Mouse (Mus musculus): ENCODE measurements around the gene Mvd. TPM values are rescaled to one million over a fixed set of nuclear protein-coding genes. Genes with fewer than 3 reads are reported as not detected.

Mvd gene
- total and polyA plus RNA-seq, 2 experiments from 2014 or later, result 5.3 to 11.4 TPM

DNA sequence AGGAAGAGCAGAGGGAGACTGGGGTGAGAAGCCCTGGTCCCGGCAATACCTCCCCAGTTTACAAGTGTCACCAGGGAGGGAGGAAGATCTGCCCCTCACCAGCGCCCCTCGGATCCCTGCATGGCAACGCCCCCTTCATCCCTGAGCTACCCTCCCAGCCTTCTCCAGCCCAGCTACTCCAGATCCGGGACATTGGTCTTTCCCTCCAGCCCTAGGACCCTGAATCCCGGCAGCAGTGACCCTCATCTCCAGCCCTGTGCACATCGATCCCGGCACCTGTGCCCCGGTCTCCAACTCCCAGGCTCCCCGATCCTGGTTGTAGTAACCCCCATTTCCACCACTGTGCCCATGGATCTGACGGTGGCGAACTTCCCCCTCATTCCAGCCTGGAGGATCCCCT lies 441 bp downstream of the Mvd start:
- WGBS, result 0% methylated on average over 12 of the region's 12 CpGs
- Histone ChIP-seq H3K27me3 (ENCODE audit: control insufficient read depth, insufficient read depth, low read length) (no peaks in the 10 kb centered on the region), H3K9ac (replicated peaks; ENCODE audit: low read depth, low read length) (peak overlapping the region; percentile 65), H3K27ac (ENCODE audit: low read depth) (peak overlapping the region; percentile 16; the same call in 1 of the 2 replicates), H3K9me3 (replicated peaks; ENCODE audit: control insufficient read depth, low read length) (no peaks in the 10 kb centered on the region), H3K36me3 (replicated peaks; ENCODE audit: control insufficient read depth, insufficient read depth, low read length) (no peaks in the 10 kb centered on the region; the same call in 1 of the 2 replicates), H3K4me2 (ENCODE audit: low read depth, low read length) (peak overlapping the region; percentile 91), H3K4me1 (ENCODE audit: control insufficient read depth, insufficient read depth) (peaks cover 7% of the 10 kb centered on the region), H3K4me3 (ENCODE audit: low read depth, low read length) (peak overlapping the region; percentile 61)
- no peak for TF ChIP-seq CTCF (IDR thresholded peaks at IDR 0.05; ENCODE audit: low read depth)
- no peak for TF ChIP-seq EP300 (IDR thresholded peaks at IDR 0.05; ENCODE audit: low read depth)
- DNase-seq (ENCODE audit: low spot score) (no peak), ATAC-seq (ENCODE audit: insufficient read depth, low read depth) (no peak)

GRCm38 (mm10) chr8:122442356-122442755 lies 866 bp downstream of the Mvd start:
- Histone ChIP-seq H3K27me3 (ENCODE audit: control insufficient read depth, insufficient read depth, low read length) (no peaks in the 10 kb centered on the region), H3K4me2 (ENCODE audit: low read depth, low read length) (peak overlapping the region; percentile 91), H3K9ac (replicated peaks; ENCODE audit: low read depth, low read length) (peak overlapping the region; percentile 65), H3K36me3 (replicated peaks; ENCODE audit: control insufficient read depth, insufficient read depth, low read length) (no peaks in the 10 kb centered on the region; the same call in 1 of the 2 replicates), H3K4me1 (ENCODE audit: control insufficient read depth, insufficient read depth) (peaks cover 7% of the 10 kb centered on the region), H3K9me3 (replicated peaks; ENCODE audit: control insufficient read depth, low read length) (no peaks in the 10 kb centered on the region), H3K4me3 (ENCODE audit: low read depth, low read length) (peak overlapping the region; percentile 61), H3K27ac (ENCODE audit: low read depth) (no peak overlapping the region)
- whole genome bisulfite sequencing, result 25% methylated on average over 7 of the region's 7 CpGs
- ATAC-seq (ENCODE audit: insufficient read depth, low read depth) (no peak), DNase-seq (ENCODE audit: low spot score) (no peak)
- no peak for TF ChIP-seq EP300 (IDR thresholded peaks at IDR 0.05; ENCODE audit: low read depth)
- no peak for TF ChIP-seq CTCF (IDR thresholded peaks at IDR 0.05; ENCODE audit: low read depth)

- DNase-seq (ENCODE audit: low spot score), result no peak
- H3K9me3 ChIP-seq (replicated peaks; ENCODE audit: control insufficient read depth, low read length), result no peaks in the 10 kb centered on the region
- no peak for TF ChIP-seq CTCF (IDR thresholded peaks at IDR 0.05; ENCODE audit: low read depth)
- no peak for TF ChIP-seq EP300 (IDR thresholded peaks at IDR 0.05; ENCODE audit: low read depth)
- H3K4me1 ChIP-seq (ENCODE audit: control insufficient read depth, insufficient read depth), result peaks cover 7% of the 10 kb centered on the region
- H3K4me3 ChIP-seq (ENCODE audit: low read depth, low read length), result no peak overlapping the region
- H3K27ac ChIP-seq (ENCODE audit: low read depth), result no peak overlapping the region
- 92% methylated on average over 1 of the region's 1 CpGs for WGBS
- no peaks in the 10 kb centered on the region; the same call in 1 of the 2 replicates for H3K36me3 ChIP-seq (replicated peaks; ENCODE audit: control insufficient read depth, insufficient read depth, low read length)
- H3K4me2 ChIP-seq (ENCODE audit: low read depth, low read length), result no peak overlapping the region
- no peak overlapping the region for H3K9ac ChIP-seq (replicated peaks; ENCODE audit: low read depth, low read length)
- no peak for ATAC-seq (ENCODE audit: insufficient read depth, low read depth)
- H3K27me3 ChIP-seq (ENCODE audit: control insufficient read depth, insufficient read depth, low read length), result no peaks in the 10 kb centered on the region
These were observed 1.9 kb downstream of the Mvd start for GRCm38 (mm10) chr8:122441326-122441725.

DNA sequence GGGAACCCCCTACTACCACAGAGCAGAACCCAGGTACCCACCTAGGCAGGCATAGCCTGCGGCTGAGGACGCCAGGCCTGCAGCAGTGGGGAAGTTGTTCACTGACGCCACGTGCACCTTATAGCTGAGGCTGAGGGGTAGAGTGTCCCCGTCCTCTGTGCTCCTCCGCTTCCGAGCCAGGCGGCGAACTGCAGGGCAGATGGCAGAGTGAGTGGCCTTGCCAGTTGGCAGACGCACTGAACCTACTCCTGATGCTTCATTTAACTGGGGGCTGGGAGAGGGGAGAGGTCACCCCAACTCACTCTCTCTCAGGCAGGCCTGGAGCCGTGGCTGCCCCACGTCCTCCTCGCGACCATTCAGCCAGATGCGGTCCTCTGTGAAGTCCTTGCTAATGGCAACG lies 3.9 kb downstream of the Mvd start:
- Histone ChIP-seq H3K4me2 (ENCODE audit: low read depth, low read length) (no peak overlapping the region), H3K27me3 (ENCODE audit: control insufficient read depth, insufficient read depth, low read length) (no peaks in the 10 kb centered on the region), H3K9ac (replicated peaks; ENCODE audit: low read depth, low read length) (no peak overlapping the region), H3K4me3 (ENCODE audit: low read depth, low read length) (no peak overlapping the region), H3K9me3 (replicated peaks; ENCODE audit: control insufficient read depth, low read length) (no peaks in the 10 kb centered on the region), H3K4me1 (ENCODE audit: control insufficient read depth, insufficient read depth) (peaks cover 7% of the 10 kb centered on the region), H3K36me3 (replicated peaks; ENCODE audit: control insufficient read depth, insufficient read depth, low read length) (no peaks in the 10 kb centered on the region; the same call in 1 of the 2 replicates), H3K27ac (ENCODE audit: low read depth) (no peak overlapping the region)
- ATAC-seq (ENCODE audit: insufficient read depth, low read depth), result no peak
- no peak for TF ChIP-seq EP300 (IDR thresholded peaks at IDR 0.05; ENCODE audit: low read depth)
- no peak for TF ChIP-seq CTCF (IDR thresholded peaks at IDR 0.05; ENCODE audit: low read depth)
- 89% methylated on average over 16 of the region's 16 CpGs for WGBS
- DNase-seq (ENCODE audit: low spot score), result no peak

DNA sequence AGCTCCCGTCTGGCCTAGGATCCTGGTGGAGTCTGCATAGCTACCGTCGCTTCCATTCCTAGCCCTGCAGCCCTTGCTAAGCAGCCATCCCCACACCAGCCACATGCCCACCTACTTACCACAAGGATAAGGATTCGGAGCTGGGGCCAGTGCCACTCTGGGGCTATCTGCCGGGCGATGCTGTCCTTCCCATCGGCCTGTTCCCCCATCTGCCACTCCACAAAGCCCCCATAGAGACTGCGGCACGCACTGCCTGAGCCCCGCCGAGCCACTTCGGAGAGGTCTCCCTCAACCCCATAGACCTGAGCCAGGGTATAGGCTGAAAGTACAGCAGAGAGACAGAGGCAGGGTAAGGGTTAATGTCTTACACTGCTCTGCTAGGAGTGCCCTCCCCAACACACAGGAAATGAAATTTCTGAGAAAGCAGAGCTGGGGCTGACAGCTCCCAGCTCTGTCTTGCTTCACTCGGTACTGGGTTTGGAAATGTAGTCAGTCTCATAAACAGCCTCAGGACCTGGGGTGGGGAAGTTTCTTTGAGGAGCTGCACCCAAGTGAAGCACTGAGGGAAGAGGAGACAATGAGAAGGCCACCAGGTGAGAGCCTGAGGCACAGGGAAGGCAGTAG lies 5.4 kb downstream of the Mvd start:
- H3K4me3 ChIP-seq (ENCODE audit: low read depth, low read length), result no peak overlapping the region
- peaks cover 6% of the 10 kb centered on the region for H3K4me1 ChIP-seq (ENCODE audit: control insufficient read depth, insufficient read depth)
- ATAC-seq (ENCODE audit: insufficient read depth, low read depth) (no peak), DNase-seq (ENCODE audit: low spot score) (no peak)
- no peaks in the 10 kb centered on the region for H3K9me3 ChIP-seq (replicated peaks; ENCODE audit: control insufficient read depth, low read length)
- H3K9ac ChIP-seq (replicated peaks; ENCODE audit: low read depth, low read length), result no peak overlapping the region
- H3K27me3 ChIP-seq (ENCODE audit: control insufficient read depth, insufficient read depth, low read length), result no peaks in the 10 kb centered on the region
- H3K36me3 ChIP-seq (replicated peaks; ENCODE audit: control insufficient read depth, insufficient read depth, low read length), result no peaks in the 10 kb centered on the region; the same call in 1 of the 2 replicates
- H3K27ac ChIP-seq (ENCODE audit: low read depth), result no peak overlapping the region
- no peak overlapping the region for H3K4me2 ChIP-seq (ENCODE audit: low read depth, low read length)
- WGBS, result 85% methylated on average over 13 of the region's 13 CpGs
- TF ChIP-seq CTCF (IDR thresholded peaks at IDR 0.05; ENCODE audit: low read depth) (no peak), EP300 (IDR thresholded peaks at IDR 0.05; ENCODE audit: low read depth) (no peak)

Data from heart, postnatal 0 days (tissue).